Mouse (Mus musculus) spleen, postnatal 14 days (tissue): ENCODE measurements around the gene Cbfb.
A peak's percentile ranks its signal among the peaks of the same experiment; 100 is the strongest.
"Not testable (repeated sequence)": the region's sequence is repeated elsewhere in the genome, so short reads cannot be mapped to it uniquely, and the experiment has no call there.

Experiments used
- DNase-seq, 2 experiments: peaks; one replicate each; pipeline ENCODE4 v3.0.0; 2021 to 2022; ENCODE audit warnings: low spot score in 2 of 2

Gene Cbfb

DNA sequence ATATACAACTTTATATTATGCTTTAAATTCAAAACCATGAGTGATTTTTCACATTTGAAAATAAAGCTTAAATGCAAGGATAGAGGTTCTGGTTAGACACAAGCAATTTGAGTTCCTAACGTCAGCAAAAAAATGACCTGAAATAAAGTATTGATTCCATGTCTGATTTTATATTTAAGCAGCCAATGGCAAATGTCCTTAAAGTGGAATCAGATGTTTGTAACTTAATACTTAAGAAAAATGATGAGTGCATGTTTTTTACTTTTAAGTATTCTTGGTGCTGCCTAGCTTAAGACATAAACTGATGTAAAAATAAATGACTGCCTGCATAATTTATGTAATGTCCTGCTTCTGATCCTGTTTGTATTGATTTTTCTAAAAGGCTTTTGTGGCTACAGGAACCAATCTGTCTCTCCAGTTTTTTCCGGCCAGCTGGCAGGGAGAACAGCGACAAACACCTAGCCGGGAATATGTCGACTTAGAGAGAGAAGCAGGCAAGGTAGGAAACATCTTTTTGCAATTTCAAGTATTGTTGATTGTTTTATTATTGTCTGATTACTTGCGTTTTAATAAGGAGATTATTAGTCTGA, 7.8 kb downstream of the Cbfb start:
- no peak for DNase-seq

DNA sequence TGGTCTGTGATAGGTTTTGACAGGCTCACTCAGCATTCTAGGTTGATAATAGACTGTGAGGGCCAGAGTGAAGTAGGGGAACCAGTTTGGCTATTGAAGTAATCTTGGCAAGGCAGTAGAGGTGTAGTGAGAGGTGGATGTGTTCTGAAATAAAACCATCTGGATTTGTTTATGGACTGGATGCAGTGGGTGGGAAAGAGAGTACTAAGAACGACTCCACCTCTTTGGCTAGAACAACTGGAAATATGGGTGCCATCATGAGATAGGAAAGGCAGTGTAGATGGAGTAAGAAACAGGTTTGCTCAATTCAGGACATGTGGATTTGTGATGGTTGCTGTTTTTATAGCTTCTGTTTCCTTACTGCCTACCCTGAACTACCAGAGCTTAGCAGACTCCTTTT, 11.7 kb downstream of the Cbfb start:
- DNase-seq, result no peak

DNA sequence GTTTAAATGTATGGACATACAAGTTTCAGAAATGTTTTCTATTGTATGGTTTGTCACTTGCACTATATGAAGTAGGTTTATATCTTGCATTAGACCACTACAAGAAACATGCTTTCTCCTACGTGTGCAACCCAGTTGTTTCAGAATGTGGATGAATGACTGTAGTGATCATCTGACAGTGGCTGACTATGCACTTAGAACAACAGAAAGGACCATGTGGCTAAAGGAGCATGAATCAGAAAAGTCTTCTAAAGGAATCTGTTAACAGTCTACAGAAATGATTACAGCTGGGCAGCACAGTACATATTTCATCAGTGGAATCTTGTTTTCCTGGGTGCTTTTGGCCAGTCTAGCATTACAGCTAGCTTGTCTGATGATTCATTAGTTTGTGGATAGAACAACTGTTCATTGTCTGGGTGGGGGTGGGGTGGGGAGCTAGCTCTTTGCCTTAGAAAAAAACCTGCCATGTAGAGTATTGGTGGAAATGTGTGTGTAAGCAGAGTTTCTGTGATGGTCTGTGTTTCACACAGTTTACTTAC, 16.1 kb downstream of the Cbfb start:
- no peak for DNase-seq

DNA sequence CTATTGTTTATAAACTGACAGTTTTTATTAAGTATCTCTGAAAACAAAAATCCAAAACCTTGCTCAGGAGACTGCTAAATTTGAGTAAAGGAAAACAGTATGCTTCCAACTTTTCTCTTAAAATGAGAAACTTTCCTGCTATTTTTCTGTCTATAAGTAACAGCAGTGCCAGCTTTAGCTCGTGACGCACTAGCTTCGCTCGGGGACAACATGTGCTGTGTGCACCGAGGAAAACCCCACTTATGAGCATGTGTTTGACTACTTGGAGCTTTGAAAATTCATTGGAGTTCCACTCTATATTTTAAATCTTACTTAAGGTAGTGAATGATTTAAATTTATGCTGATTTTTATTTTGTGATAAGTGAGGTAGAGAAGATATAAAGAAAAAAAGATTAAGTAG, 21.7 kb downstream of the Cbfb start:
- DNase-seq, result no peak

DNA sequence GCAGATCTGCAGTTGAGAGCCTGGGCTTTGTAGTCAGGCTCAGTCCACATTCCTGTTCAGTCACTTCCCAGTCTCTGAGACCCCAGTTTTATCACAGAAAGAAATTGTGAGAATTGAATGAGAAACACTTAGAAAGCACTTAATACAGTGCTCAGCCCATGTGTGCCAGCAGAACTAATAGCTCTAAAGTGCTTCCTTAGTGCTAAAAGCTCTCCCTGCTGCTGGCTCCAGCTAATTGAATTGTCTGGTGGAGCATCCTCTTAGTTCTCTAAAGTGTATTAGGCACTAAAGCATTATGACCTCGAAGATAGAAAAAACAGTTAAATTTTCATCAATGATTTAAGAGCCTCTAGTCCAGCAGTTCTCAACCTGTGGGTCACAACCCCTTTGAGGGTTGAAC, 35.3 kb downstream of the Cbfb start:
- DNase-seq, result no peak

DNA sequence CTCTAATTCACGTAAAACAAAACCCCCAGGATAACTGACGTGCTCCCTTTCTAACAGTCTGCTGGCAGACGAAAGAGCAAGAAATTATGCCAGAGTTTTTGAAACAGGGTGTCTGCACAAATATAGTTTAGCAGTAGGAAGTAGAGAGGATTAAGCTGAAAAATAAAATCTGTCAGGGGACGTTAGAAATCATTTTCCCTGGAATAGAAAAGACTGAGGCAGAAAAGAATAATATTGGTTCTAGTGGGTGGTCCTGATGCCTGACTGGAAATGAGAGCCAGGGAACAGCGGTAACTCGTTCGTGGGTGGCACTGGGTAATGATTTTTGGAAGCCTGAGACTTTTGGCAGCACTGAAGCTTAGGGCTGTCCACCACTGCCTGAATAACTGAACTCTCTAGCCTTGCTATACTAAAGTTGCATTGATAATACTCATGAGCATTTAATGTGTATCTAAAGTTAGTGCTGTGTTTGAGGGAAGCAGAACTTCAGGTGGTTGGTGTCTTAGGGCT, 36.3 kb downstream of the Cbfb start:
- DNase-seq, result no peak

DNA sequence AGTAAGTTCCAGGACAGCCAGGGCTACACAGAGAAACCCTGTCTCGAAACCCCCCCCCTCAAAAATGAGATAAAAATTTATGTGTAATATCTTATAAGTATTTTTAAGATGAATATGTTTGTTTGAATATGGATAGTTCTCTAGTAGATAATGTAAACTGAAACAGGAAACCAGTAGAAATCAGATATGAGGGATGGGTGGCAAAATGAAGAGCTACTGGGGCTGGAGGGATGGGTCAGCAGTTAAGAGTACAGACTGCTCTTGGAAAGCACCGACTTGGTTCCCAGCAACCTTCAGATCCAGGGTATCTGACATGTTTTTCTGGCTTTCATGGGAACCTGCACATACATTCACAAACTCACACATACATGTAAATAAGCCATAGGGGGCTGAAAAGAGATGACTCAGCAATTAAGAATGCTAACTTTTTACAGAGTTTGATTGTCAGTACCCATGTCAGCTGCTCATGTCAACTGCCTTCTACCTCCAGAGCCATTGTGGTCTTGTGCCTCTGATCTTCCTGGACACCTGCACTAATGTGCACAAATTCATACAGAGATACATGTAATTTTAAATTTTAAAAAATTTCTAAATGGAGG, 37.3 kb downstream of the Cbfb start:
- no peak for DNase-seq

DNA sequence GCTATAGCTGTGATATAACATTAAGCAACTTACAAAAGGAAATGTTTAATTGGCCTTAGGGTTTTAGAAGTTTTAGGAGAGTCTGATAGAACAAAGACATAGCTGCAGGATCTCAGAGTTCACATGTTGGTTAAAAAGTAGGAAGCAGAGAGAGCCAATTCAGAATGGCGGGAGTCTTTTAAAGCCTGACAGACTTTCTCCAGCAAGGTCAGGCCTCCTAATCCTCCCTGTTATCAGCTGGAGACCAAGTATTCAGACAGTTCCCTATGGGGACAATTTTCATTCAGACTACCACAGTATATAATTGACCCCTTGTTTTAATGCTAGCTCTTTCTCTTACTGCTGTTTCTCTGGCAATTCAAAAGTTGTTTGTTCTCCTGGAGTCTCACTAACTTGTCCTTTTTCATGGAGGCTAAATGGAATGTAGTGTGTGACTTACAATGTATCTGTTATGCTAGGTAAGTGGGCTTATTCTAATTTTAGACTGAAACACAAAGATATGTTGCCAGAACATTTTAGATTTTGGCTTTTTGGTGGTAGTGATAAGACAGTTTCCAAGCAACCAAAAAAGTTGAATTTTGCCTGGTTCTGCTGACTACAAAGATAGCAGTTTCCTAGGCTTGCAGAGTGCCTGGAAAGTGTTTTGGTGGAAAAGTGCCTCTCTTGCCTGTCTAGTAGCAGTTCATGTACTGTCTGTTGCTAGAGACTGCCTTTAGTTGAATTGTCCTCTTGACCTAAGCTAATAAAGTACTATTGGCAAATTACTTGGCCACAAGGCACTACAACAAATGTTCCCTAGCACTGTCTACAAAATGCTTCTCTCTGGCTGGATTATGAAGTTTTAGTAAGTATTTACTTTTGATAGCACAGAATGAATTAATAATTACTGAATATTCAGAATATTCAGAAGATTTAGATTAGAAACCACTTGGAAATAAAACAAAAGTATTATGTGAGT, 39.0 kb downstream of the Cbfb start:
- no peak for DNase-seq

DNA sequence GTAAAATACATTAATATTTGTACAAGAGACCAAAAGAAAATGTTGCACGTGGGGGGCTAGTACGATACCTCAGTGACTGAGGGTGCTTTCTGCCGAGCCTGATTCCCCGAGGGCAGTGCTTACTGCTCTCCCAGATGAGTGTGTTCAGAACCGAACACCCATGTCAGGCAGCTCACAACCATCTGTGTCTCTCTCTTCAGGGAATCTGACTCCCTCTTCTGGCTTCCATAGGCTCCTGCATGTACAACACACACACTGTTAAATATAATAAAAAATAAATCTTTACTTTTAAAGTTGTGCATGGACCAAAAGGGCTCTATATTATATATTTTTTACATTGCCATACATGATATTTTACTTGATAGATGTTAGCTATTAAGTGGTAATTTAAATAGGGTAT, 43.6 kb downstream of the Cbfb start:
- no peak for DNase-seq

DNA sequence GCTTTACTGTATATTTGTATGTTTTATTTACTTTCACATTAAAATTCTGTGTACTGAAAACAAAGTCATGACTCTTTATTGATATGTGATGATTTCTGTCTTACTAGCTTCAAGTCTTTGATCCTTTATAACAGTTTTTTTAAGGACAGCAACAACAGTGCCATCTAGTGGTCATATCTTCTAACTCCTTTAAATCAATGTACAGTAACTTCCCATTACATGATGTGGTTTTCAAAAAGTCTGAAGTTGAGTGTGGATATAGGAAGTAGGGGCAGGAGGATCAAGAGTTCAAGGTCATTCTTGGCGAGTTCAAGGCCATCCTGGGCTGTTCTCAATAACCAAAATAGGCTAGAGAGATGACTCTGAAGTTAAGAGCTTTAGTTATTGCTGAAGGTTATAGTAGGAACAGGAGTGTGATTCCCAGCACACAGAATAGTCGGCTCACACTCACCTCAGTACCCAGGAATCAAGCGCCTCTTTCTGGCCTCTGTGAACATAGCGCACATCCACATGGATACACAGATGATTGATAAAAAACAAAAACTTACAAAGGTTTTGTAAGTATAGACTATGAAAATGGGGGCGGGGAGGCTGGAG, 47.5 kb downstream of the Cbfb start:
- no peak for DNase-seq

DNA sequence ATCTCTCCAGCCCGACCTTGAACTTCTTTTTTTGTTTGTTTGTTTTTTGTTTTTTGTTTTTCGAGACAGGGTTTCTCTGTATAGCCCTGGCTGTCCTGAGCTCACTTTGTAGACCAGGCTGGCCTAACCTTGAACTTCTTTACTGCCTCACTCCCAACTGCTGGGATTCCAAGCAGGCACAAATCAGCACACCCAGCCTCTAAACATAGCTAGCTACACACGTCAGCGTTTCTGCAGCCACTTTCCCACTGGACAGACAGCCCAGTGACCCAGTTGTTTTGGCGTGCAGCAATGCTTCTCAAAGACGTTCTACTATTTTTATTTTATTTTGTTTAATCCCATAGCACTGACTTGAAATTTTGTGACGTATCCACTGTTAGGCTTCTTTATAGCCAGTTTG, 53.4 kb downstream of the Cbfb start:
- no peak for DNase-seq

DNA sequence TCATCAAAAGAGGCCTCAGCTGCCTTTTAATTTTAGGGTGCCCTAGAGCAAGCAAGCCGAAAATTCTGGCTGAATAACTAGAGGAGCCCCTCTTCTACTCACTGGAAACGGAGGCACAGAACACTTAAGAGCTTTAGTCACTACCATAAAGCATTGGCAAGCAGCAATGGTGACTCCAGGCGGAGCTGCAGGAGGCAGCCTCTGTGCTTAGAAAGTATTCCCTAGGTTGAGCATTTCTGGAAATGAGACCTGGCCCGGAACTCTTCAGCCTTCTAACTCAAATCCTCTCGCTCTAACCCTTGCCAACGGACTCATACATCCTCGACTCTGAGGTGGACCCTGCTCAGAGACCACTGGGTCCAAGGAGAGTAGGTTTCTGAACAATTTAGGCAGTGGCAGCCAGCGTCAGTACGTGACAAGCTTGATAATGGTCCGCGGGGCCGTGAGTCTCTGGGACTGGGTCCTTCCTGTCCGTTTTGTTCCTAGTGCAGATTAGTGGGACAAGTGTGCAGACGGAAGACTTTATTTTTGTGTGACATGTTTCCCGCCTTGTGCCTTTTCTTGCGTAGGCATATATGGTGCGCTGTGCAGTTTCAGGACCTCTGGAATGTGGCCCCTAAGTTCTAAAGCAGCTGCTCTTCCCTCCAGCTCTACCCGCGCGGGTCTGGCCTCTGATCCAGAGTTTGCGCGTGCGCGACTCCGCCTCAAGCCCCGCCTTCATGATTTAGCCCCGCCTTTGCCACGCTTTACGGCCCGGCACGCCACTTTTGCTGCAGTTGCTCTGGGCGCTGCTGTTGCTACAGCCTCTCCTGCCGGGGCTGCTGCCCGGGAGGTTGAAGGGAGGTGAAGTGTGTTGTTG, 54.2 kb downstream of the Cbfb start, which contains the start of gene D230025D16Rik:
Gene D230025D16Rik, plus strand, starts transcription at position 733 of the 859 bp plus-strand sequence.
- peak; percentile 93 to 96 for DNase-seq

DNA sequence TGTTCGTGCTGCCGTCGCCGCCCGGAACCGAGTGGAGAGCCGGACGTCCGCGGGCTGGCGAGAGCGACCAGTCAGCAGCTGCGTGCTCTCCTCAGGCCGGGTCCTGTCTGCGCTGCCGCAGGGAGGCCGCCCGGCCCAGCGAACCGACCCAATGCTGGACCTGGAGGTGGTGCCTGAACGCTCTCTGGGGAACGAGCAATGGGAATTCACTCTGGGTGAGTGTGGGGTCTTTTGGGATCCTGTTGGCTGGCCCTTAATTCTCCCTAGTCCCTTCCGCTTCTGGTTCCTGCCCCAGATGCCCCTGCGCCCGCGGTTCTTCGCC, 54.8 kb downstream of the Cbfb start:
- no peak for DNase-seq

DNA sequence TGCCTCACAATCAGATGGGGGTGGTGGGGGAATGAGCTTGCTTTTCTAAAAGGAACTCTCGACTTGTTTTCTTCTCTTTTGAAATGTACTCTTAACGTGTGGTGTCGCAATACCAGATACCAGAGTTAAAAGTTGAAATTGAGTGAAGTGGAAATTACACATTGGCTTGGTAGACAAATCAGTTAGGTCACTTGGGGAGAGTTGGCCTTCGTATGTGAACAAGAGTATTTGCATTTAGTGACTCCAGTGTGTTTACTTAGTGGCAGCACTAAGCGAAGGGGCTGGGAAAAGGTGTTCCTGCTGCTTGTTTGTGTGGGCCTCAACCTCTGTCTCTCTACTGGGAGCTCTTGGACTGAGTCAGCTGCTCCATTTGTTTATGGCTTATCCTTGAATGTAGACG, 55.4 kb downstream of the Cbfb start:
- no peak for DNase-seq

DNA sequence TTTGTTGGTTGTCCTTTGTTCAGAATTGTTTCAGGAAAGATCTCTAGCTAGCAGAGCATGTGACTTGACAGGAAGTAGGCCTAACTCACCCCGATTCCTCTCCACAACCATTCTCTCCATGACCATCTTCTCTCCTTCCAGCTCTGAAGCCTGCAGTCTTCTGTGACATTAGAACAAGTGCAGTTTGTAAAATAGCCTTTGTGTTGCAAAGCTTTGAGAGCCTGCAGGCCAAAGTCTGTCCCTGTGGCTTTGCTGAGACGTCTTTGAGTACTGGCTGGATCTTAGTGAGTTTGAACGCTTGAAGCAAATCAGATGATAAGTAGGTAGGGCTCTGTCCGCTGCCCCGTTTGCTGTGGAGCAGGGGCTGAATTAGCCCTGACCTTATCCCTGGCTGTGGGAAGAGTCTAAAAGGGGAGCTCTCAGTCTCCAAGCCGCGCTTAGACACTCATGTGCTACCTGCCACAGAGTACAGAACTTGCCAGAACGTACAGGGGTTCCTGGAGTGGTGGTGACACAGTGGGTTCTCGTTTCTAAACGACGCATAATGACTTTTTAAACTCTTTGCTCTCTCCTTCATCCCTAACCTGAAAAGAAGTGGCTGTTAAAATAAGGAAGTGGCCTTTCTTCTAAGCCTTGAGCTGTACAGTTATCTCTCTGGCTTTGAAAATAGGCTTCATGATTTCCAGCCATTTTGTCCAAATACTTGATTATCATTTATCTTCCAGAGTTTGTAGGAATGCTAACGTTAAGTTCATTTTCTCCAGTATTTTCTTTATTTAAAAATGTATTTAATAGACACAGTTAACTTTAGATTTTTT, 61.2 kb downstream of the Cbfb start:
- no peak for DNase-seq

DNA sequence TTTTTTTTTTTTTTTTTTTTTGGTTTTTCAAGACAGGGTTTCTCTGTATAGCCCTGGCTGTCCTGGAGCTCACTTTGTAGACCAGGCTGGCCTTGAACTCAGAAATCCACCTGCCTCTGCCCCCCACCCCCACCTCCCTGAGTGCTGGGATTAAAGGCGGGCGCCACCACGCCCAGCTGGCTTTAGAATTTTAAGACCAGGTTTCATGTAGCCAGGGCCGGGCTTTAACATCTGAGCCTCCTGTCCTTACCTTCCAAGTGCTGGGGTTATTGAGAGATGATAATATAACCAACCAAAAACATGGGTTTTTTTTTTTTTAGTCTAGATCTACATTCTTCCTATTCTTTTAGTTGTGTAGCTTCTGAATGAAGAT, 61.8 kb downstream of the Cbfb start:
- DNase-seq, result not testable (repeated sequence)

DNA sequence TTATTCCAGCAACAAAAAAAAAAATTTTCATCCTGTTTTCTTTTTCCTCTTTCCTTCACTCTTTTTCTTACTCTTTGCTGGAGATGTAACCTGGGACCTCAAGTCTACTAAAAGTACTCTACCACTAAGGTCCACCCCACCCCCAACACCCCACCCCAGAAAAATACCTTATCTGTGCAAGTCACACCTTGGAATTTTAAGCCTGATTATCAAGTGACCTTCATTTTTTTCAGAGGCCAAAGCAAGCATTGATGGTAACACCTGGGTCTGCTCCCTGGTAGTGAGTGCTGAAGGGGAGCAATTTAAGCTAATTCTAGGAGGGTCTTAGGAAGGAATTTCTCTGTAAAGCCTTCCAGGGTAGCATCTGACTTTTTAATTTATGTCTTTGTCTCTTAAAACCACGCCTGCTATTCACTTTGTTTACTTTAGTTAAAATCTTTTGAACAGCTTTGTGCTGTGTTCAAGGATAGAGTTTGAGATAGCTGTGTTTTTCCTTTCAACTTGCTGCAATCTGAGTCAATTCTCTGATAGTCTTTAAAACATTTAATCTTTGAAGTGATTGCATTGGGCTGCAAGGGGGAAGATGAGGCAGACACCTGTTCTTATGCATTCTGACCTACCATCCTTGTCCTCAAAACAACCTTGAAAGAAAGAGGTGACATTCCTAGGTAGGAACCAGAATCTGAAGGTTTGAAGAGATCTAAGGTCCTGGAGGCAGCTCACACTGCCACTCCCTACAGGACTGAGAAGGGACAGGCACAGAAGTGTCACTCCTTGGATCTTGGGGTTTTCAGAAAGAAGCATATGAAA, 62.9 kb downstream of the Cbfb start:
- no peak for DNase-seq

DNA sequence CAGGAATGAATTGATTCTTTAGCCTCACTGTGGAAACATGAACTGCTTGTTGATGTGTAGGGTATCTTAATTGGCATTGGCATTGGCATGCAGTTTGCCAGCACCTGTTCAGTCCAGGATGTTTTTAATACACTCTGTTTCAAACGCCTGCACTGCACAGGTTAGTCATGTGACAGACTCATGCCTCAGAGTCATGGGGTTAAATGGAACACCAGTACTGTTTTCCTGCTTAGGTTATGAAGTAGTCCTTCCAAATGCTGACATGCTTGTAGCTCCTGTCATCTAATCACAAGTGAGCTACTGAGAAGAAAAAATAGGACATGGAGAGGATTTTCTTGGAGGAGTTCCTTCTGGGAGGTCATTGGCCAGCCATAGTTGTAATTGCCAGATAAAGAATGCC, 64.7 kb downstream of the Cbfb start:
- DNase-seq, result no peak

DNA sequence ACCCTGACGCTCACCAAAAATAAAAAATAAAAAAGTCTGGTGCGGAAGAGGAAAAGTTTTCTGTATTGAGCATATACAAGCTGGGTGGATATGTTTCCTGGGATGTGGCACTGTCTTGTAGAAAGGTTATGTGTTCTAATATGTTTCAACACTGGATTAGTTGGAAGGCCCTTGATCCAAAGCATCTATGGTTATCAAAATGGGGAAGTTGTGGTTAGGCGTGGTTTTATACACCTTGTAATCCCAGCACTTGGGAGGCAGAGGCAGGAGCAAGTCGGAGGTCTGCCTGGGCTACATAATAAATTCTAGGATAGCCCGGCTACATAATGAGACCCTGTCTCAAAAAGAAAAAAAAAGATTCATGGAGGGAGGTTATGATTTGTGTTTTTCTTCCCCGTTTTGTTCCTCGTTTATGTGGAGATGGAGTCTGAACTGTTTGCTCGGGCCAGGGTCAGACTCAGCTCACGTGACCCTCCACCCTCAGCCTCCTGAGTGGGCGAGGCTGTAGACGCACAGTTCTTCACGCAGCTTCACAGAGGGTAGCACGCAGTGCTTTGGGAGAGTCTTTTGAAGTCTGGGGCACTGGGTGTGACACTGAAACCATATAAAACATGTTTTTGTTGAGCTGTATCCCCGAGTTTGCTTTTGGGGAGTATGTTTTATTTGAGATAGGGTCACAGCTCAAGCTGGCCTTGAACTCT, 67.1 kb downstream of the Cbfb start:
- no peak for DNase-seq
